Mouse (Mus musculus) bone marrow, adult 2 months (tissue): ENCODE data around the gene Elf2. TPM values are rescaled to one million over a fixed set of nuclear protein-coding genes. Genes with fewer than 3 reads are reported as not detected.

Experiments used
- H3K27ac ChIP-seq: fragments of 200-500 bp; 2 replicates; pipeline ENCODE4 v1.5.1; 2012; ENCODE audit warnings: low read depth, mild to moderate bottlenecking, control low read depth, inconsistent platforms, low read length; ENCODE audit not compliant: control insufficient read depth, poor library complexity, insufficient read depth
- H3K4me1 ChIP-seq: fragments of 200-500 bp; 2 replicates; pipeline ENCODE4 v1.6.1; 2011; ENCODE audit warnings: low read length; ENCODE audit not compliant: control insufficient read depth, insufficient read depth
- H3K4me3 ChIP-seq: fragments of 200-500 bp; replicated peaks from 2 replicates; pipeline ENCODE3; 2011; ENCODE audit warnings: mild to moderate bottlenecking, low read depth, low read length, control low read depth; ENCODE audit not compliant: control insufficient read depth
- CTCF ChIP-seq: fragments of 200-500 bp; IDR thresholded peaks from 2 replicates; pipeline ENCODE4 v1.5.1; 2011; ENCODE audit warnings: low read length, control low read depth; ENCODE audit not compliant: control insufficient read depth, insufficient read depth
- POLR2A ChIP-seq: fragments of 200-500 bp; IDR thresholded peaks from 2 replicates; pipeline ENCODE4 v1.6.1; 2011; ENCODE audit warnings: low read depth, mild to moderate bottlenecking, control low read depth, low read length, borderline replicate concordance; ENCODE audit not compliant: control insufficient read depth
- WGBS: fragments of 180-500 bp; shearing (Covaris S2); methylation state at CpG from one replicate; pipeline ENCODE4 v1.1.7; 2018; 5-methylcytosine and 5-hydroxymethylcytosine counted together
- polyA plus RNA-seq: library from polyadenylated mRNA; stranded (reverse); fragments of >200 nt; gene quantifications from 2 replicates; pipeline ENCODE4 v1.2.4, GENCODE M21; 2011; ENCODE audit warnings: low replicate concordance; ENCODE audit not compliant: missing spikeins, insufficient read depth, insufficient read length

Gene Elf2
- polyA plus RNA-seq, 1 experiment: 27.6 TPM

GRCm38 (mm10) chr3:51238515-51238914 is 101.9 kb downstream of the Elf2 start:
- no peak for TF ChIP-seq CTCF
- TF ChIP-seq POLR2A: no peak
- 13% methylated on average over 7 of the region's 7 CpGs for WGBS

DNA sequence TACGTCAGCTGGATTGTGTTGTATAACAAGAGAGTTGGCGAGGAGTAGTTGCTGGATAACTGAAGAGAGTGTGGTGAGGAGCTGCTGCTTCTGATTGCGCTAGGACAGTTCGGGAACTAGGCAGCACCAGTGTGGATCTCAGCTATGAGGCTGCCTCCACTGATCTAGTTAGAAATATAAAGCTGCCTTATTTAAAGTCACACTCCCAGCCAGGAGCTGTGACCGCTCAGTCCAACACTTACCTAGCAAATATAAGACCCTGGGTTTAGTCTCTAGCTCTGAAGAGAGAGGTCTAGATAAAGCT is 105.8 kb downstream of the Elf2 start:
- H3K4me1 ChIP-seq: peaks cover 5% of the 10 kb centered on the region
- H3K27ac ChIP-seq: no peak overlapping the region
- H3K4me3 ChIP-seq: no peak overlapping the region
- TF ChIP-seq POLR2A: no peak
- TF ChIP-seq CTCF: no peak
- WGBS: 73% methylated on average over 5 of the region's 5 CpGs

More at GRCm38 (mm10) chr3:51238515-51238914, 101.9 kb downstream of the Elf2 start:
- H3K4me1 ChIP-seq: peaks cover 3% of the 10 kb centered on the region
- peak overlapping the region; percentile 2; the same call in 1 of the 2 replicates for H3K27ac ChIP-seq
- H3K4me3 ChIP-seq: no peak overlapping the region

GRCm38 (mm10) chr3:51233918-51234751 is 106.3 kb downstream of the Elf2 start:
- Histone ChIP-seq H3K4me1 (peaks cover 5% of the 10 kb centered on the region), H3K4me3 (no peak overlapping the region), H3K27ac (no peak overlapping the region)
- 44% methylated on average over 13 of the region's 13 CpGs for WGBS
- TF ChIP-seq POLR2A (no peak), CTCF (peak; percentile 98)

- Histone ChIP-seq H3K27ac (peak overlapping the region; percentile 64), H3K4me1 (peaks cover 4% of the 10 kb centered on the region), H3K4me3 (no peak overlapping the region)
- WGBS: 89% methylated on average over 5 of the region's 5 CpGs
- TF ChIP-seq POLR2A (no peak), CTCF (no peak)
Observed at GRCm38 (mm10) chr3:51233474-51233873, 107.0 kb downstream of the Elf2 start.

DNA sequence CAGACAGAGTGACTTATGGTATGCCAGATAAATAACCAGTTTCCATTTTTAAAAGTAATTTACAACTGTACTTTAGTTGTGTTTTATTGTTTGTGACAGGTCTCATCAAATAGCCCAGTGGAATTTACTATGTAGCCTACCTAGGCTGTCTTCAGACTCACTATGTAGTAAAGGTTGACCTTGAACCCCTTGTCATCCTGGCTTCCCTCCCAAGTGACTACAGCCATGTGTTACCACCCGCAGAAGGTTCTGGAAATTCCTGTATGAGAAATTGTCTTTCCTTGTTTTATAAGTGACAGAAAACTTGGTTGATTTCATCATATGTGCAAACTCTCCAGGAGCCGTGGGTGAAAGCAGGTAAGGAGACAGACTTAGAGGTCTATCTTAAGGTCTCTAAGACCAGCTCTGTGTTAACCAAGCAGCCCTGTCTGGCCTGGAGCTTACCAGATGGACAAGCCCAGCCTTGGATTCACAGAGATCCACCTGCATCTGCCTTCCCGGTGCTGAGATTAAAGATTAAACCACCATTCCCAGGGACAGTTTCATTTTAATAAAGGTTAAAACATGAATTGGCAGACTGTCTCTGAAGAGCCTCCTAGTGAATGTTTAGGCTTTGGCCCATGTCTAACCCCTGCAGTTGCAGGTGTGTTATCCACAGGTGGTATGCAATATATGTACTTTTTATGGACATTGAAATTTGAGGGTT is 108.1 kb downstream of the Elf2 start:
- Histone ChIP-seq H3K27ac (peak overlapping the region; percentile 35; the same call in 1 of the 2 replicates), H3K4me1 (peaks cover 3% of the 10 kb centered on the region), H3K4me3 (no peak overlapping the region)
- TF ChIP-seq CTCF (no peak), POLR2A (no peak)
- WGBS: 72% methylated on average over 3 of the region's 3 CpGs

DNA sequence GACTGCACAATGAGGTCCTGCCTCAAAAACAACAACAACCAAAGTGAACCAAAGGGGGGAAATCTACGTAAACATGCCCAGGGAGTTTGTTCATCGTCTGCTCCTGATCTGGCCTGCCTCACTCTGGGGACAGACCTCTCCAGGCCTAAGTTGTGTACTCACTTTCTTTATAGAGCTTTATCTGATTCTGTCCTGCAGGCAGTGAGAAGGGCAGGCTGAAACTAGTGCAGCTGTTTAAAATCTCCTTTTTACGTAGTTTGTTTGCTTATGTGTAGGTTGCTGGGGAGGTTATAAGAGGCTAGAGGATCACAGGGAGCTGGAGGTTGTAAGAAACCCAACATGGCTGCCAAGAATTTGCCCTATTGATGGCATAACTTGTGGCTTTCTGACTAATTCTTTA is 109.0 kb downstream of the Elf2 start:
- Histone ChIP-seq H3K4me1 (peaks cover 3% of the 10 kb centered on the region), H3K27ac (peak overlapping the region; percentile 30), H3K4me3 (no peak overlapping the region)
- TF ChIP-seq CTCF (no peak), POLR2A (no peak)
- 62% methylated on average over 3 of the region's 3 CpGs for WGBS

- 59% methylated on average over 5 of the region's 5 CpGs for WGBS
- Histone ChIP-seq H3K4me1 (peaks cover 3% of the 10 kb centered on the region), H3K4me3 (no peak overlapping the region), H3K27ac (peak overlapping the region; percentile 65)
- TF ChIP-seq POLR2A (no peak), CTCF (no peak)
Observed at GRCm38 (mm10) chr3:51230886-51231285, 109.6 kb downstream of the Elf2 start.

GRCm38 (mm10) chr3:51230146-51230835 is 110.2 kb downstream of the Elf2 start:
- peak overlapping the region; percentile 38 for H3K27ac ChIP-seq
- no peak overlapping the region for H3K4me3 ChIP-seq
- TF ChIP-seq CTCF (no peak), POLR2A (no peak)
- WGBS: 59% methylated on average over 6 of the region's 6 CpGs
- H3K4me1 ChIP-seq: peaks cover 3% of the 10 kb centered on the region
